Mouse (Mus musculus) liver, postnatal 0 days (tissue): ENCODE data around the gene Syce3.

Experiments used
- CTCF ChIP-seq: sonication (generic); IDR thresholded peaks from 2 replicates; pipeline ENCODE4 v1.5.1; 2016; ENCODE audit warnings: antibody characterized with exemption, low read depth
- EP300 ChIP-seq: IDR thresholded peaks from 2 replicates; pipeline ENCODE4 v1.6.1; 2016; ENCODE audit warnings: antibody characterized with exemption, low read depth, mild to moderate bottlenecking

GRCm38 (mm10) chr15:89377362-89377761, 32.9 kb downstream of the Syce3 start:
- no peak for TF ChIP-seq CTCF
- no peak for TF ChIP-seq EP300
